Mouse (Mus musculus): ENCODE measurements around the gene Shisa8.

Gene Shisa8

DNA sequence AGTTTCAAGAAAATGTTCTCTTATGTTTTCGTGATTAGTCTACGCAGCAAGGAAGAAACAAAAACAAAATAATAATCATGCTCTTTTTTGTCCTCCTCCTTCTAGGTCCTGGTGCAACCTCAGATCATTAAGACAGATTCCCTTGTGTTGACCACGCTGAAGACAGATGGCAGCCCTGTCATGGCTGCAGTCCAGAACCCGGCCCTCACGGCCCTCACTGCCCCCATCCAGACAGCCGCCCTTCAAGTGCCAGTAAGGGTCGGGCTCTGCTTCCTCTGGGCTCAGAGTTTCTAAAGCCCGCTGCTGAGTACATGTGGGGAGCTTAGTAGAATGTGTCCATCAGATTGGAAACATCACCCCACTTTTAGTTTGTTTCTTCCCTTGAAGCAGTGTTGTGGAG is 40.0 kb downstream of the Shisa8 start:
- DNase-seq (ENCODE audit: low read depth) = no peak

DNA sequence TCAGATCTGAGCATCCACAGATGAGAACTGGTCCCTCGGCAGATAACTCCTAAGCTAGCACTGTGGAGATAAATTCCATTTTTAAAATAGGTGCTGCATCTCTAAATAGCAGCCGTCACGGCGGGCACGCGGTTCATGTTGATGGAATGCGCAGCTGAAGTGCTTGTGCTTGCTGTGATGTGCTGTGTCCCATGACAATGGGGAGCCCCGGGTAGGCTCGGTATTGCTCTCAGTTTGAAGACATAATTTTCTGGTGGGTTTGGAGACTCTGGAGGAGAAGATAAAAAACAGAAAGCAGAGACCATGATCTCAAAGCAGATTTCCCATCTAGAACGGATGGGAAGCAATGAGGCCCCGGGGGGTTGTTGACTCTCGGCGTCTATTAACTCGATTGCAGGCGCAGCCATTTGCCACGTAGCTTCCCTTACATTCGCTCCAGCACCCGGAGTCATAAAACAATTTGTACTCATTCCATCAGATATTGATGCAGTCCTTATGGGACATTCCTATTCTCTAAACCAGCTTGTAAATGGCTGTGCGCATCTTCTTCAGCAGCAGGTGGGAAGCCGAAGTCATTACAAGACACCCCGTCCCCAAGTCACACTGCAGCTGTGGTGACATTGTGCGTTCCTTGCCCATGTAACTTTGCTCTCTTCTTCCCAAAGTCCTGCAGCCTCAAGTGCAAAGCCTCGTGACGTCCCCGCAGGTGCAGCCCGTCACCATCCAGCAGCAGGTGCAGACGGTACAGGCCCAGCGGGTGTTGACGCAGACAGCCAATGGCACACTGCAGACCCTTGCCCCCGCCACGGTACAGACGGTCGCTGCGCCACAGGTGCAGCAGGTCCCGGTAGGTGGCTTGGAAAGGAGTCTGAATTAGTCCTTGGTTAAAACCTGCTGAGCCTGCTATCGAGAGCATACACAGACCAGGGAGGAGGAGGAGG is 41.9 kb downstream of the Shisa8 start:
- no peak for DNase-seq (ENCODE audit: low read depth)

DNA sequence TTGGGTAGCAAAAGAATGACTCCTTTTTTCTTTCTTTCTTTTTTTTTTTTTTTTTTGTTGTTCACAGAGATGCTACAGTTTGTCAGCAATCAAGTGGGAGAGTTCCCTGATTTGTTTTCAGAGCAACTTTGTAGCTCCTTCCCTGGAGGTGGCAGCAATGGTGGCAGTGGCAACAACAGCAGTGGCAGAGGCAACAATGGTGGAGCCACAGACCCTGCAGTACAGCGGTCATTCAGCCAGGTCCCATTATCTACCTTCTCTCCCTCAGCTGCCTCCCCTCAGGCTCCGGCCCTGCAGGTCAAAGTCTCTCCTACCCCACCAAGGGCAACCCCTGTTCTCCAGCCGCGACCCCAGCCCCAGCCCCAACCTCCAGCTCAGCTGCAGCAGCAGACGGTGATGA is 42.9 kb downstream of the Shisa8 start:
- no peak for DNase-seq (ENCODE audit: low read depth)

DNA sequence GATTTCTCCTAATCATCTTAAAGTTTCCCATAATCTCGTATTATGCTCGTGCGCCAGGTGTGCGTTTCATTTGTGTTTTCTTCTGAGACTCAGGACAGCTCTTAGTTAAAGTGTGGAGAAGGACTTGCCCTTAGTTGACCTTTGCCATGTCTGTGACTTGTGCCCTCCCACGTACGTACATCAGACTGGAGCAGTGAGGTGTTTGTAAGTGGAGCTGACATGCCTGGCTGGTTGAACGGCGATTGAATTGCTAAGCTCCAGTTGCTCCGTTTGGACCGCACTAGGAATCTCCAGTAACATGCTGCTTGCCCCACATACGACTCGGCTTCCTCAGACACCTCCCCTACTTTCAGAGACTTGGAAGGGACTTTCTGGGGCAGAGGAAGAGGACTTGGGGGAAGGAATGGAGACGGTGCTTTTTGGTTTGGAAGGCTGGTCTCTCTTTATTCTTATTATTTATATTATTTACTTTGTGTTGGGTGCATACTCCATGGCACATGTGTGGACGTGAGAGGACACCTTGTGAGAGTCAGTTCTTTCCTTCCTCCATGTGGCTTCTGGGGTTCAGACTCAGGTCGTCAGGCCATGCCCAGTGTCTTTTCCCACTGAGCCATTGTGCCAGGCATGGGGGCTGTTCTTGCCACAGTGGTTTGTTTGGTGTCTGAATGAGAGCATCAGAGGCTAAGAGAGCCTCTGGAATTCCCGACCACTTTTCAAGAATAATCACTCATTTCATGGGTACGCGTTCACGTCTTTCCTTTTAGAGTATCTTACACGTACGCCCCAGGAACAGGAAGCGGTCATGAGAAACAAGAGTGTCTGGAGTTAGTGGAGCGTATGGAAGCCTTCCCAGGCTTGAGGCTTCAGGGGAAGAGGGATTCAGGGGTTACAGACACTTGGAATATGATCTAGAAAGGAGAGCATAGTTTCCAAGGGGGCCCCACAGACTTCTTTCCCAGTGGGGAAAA is 45.1 kb downstream of the Shisa8 start:
- DNase-seq (ENCODE audit: low read depth) = no peak

DNA sequence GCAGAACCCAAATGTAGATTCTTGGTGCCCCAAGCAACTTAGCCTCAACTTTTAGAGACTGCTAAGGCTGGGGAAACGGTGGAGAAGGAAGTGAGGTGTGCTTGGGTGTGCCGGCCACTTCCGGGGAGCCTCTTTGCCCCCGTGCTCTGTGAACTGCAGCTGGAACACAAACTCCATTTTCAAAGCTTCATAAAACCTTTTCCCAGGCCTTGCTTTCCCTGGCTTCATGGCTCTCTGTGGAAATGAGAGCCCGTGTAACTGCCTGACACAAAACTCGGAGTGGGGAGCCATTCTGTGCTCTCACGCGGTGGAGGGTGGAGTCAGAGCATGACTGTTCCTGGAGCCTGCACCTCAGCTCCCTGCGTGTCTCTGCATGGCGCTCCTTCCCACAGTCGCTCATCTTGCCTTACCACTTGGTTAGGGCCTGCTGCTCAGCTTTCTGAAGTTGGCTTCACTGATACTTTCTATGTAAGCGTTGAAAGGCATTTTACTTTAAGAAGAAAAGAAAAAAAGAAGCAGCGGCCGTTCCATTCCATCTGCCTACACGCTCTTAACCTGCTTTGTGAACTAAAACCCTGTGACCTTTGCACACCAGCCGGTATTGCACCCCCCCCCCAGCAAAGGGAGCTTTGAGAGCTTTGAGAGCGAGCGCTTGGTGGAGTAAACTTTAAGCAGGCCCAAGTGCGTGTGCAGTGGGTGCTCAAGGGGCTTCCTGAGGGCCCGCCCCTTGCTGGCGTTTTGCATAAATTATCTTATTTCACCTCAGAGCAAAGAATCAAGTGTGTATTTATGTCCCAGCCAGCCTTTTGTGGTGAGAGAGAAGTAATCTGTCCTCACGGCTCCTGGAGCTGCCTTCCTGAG is 46.1 kb downstream of the Shisa8 start:
- DNase-seq (ENCODE audit: low read depth) = no peak

DNA sequence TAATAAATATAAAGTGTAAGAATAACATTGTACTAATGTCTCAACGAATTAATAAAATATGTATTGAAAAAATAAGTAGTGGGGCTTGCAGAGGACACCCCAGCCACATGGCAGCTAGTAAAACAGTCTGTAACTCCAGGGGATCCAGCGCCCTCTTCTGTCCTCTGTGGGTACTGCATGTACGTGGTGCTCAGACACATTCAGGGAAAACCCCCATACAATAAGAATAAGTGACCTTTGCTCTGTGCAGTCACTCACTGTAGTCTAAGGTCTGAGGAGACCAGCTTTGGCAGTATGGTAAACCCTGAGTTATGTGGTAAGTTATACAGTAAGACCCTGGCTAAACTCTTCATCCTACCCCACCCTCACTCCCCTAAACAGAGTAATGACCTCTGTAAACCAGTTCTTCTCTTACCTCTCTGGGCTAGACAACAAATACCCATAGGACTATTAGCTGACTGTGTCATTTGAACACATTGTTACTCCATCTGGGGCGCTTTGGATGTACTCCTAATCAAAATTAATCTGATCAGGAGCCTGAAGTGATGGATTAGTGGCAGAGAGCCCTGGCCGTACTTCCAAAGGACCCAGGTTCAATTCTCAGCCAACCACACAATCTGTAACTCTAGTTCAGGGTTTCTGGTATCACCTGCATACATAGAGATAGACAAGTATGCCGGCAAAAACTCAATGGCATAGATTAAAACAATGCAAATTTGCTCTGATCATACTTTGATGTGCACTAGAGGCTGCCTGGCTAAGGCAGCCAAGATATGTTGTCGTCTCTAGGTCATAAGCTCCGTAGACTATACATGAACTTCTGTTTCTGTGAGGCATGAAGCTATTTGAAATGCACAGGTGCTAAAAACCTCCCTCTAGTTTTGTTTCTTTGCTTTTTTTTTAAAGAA is 47.0 kb downstream of the Shisa8 start:
- DNase-seq (ENCODE audit: low read depth) = peak; percentile 77

DNA sequence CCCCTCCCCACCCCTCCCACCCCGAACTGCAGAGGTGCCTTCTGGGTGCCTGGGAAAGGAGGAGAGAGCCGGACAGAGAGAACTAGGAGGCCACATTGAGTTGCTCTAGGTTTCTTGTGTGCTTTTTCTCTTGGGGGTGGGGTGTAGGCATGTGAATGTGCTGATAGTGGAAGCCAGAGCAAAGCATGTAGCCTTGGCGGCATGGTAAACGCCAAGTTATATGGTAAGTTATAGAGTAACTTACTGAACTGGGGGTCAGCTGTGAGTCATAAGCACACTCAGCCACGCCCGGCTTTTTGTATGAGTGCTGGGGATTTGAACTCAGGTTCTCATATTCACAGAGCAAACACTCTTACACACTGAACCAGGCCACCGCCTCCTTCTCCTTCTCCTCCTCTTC is 48.1 kb downstream of the Shisa8 start:
- peak; percentile 59 for DNase-seq (ENCODE audit: low read depth)

DNA sequence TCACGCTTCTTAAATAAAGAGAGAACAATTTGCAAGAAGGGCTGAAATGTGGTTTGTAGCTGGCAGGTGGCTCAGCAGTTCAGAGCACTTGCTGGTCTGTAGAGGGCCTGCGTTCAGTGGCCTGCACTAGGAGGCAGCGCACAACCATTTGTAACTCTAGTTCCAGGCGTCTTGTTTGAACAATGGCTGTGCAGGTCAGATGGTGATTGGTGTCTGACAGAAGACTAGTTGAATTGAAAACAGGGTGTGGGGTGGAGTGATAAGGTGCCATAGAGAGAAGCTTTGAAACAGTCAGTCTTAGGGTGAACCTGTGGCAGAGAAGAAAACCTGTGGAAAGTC is 48.6 kb downstream of the Shisa8 start:
- DNase-seq (ENCODE audit: low read depth) = no peak

DNA sequence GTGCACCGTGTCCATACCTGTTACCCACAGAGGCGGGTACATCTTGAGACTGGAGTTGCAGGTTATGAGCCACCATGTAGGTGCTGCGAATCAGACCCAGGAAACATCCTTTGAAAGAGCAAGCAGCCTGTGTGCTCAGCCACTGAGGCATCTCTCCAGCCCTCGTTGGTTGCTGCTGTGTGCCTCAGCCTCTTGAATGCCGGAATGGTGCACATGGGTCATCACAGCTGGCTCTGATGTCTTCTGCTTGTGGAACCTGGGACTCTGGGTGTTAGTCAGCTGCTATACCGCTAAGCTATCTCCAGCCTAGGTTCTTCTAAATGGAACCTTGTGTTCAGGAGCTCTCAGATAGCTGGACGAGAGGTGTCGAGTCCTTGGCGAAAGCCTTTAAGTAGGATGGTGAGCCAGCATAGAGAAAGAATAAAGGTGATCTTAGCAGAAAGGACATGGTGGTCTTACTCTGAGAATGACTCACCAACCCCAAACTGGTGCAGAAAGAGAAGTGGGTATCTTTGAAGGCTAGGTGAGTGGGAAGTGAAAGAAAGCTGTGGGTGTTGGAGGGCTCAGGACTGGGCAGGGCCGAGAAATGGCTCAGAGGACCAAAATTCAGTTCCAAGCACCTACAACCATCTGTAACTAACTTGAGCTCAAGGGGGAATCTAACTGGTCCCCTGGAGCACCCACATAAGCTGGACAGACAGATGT is 49.1 kb downstream of the Shisa8 start:
- no peak for DNase-seq (ENCODE audit: low read depth)

DNA sequence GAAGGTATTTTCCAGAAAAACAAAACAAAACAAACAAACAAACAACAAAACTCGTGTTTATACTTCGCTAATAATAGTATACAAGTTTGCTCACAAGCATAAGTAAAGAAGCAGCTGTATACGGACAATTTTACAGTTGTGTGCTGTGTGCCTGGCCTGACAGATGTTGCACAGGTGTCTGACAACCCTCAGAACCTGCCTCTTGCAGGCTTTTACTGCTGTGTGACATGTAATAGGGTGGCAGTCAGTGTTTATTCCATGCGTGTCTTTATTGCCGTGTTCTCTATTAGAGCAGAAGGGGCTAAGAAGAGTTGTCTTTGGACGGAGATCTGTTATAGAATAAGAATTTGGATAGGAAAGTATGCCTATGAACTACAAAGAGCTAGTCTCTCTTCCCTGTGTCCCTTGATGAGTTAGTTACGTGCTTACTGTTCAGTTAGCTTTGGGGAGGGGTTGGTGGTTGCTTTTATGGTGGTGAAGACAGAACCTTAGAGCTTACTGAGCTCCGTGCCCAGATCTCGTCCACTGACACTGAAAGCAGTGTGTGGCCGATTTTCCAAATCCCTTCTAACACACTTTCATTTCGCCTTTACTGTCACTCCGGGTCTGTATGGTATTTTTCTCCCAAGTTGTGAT is 50.5 kb downstream of the Shisa8 start:
- no peak for DNase-seq (ENCODE audit: low read depth)

DNA sequence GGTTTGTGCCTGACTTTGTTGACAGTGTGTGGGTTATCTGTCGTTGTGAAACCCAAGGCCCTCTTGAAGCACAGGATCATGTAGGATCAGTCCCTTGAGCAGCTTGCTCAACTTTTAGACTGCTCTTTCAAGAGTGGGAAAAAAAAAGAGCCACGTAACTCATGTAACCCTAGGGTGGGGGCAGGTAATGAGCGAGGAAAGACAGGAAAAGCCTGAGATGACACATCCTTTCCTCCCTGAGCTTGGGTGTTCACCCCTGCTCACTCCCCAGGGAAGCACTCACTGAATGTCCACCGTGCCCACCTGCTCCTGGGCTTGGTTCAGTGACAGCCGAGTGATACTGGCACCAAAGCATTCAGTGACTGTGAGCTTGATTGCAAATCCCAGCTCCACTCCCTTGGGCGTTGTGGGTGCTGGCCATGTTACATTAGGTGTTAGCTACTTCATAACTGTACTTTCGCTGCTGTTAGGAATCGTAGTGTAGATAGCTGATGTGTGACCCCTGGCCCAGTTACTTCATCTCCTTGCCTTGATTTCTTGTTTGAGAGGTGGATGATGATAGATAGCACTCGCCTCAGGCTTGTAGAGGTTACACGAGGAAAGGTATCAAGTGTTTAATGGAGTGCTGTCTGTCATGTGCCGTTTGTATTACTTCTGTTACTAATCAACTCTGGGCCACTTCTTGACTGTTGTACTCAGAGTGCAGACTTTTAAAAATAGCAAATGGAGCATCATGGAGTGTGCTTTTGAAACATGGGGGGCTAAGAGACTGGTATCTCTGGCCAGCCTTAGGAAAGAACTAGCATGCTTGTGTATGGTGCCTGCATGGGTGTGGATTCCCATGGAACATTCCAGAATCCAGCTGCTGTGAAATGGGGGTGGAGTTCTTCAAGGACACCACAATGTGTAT is 51.6 kb downstream of the Shisa8 start:
- no peak for DNase-seq (ENCODE audit: low read depth)

DNA sequence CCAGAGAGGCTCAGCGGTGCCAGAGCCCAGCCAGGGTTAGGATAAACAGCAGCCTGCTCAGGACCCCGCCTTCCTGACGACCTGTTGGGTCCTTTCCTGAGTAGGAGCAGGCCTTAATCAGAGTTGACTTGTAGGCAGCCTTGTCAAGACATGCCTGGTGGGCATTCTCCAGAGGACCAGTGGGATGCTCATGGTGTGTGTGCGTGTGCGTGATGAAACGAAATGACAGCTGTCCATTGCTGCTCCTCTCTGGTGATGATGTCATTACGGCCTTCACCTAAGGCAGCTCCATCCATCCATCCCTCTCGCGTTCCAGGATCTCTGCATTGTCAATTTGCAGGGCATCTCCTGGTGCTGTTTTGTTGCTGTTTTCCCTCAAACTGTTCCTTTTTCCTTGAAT is 53.1 kb downstream of the Shisa8 start:
- no peak for DNase-seq (ENCODE audit: low read depth)

DNA sequence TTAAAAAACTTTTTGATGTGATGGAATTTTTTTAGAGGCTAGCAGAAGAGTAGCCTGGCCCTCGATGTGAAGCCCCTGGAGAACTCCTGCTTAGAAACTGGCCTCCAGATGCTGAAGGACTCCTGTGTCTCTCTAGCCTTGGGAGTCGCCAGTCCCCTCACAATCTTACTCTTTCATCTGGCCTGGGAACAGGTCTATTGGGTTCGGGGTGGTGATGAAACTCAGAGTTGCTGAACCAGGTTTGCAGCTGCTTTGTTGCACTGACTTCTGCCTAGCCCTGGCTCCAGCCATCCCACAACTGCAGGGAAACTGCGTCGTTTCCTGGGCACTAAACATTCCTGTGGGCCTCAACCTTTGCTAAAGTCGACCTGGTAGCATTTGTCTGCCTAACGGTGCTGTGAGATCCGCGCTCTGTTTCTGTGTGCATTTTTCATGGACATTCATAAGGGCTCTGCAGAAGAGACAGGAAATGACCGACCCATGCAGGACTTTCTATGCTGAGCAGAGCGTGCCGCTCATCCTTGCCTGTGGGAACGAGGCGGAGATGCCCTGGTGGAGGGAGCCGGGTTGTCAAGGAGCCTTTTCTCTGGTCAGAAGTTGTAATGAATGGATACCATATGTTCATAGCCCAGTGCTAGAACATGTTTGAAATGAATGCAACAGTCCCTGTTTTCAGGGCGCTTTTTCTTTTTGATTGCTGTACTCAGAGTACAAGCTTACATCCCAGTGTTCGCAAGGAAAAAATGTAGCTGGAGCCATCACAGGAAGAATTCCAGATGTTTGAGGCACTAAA is 54.2 kb downstream of the Shisa8 start:
- DNase-seq (ENCODE audit: low read depth) = no peak

DNA sequence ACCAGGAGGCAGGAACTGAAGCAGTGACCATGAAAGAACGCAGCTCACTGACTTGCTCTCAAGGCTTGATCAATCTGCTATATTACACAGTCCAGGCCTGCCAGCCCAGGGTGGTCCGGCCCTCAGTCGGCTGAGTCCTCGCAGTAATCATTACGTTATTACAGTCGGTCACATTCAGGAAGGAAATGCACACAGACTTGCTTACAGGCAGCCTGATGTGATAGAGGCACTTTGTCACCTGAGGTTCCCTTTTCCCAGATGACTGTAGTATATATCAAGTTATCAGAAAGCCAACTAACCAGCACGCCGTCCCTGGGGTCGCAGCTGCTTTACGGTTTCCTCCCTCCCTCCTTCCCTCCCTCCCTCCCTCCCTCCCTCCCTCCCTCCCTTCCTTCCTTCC is 55.7 kb downstream of the Shisa8 start:
- DNase-seq (ENCODE audit: low read depth) = no peak

DNA sequence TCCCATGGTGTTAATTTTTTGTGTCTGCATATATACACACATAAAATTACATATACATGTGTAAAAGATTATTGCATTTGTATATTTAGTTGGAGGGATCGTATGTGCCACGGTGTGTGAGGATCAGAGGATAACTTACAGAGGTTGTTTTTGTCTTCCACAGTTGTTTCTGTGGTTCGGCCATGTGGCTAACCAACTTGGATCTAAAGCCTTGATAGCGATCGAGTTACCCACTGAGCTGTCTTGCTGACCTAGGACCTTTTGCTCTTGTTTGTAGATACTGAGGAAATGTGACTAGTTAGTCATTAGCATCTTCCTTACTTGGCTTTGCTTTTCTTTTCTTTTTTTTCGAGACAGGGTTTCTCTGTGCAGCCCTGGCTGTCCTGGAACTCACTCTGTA is 56.3 kb downstream of the Shisa8 start:
- DNase-seq (ENCODE audit: low read depth) = no peak

Data from NIH3T3 (cell line).